ENCODE assay signal across 8 mouse cellular contexts in the genomic region with DNA sequence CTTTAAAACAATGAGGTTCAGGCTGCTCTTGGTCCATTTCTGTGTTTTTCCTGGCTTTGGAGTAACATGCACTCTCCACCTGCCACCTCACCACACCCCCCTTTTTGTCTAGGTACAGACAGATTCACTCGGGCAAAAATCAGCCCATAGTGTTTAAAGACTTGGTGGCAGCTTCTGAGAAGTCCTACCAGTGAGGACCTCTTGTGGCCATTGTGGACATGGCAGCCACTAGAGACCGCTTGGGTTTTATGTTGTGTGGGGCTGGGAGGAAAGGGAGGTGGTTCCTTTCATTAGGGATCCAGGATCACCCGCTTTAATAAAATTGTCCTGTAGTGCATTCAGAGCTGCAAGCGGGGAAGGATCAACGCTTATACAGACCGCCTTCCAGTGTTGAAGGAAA. TPM values are rescaled to one million over a fixed set of nuclear protein-coding genes. Genes with fewer than 3 reads are reported as not detected.
A peak's percentile ranks its signal among the peaks of the same experiment; 100 is the strongest.
DNase-seq lines count a peak whose midpoint lies in the region; ATAC-seq and TF ChIP-seq lines count a peak whose summit lies in the region.

No protein-coding gene starts in this region.

- WGBS in forebrain, embryonic 14.5 days = 23% methylated on average over 6 of the region's 6 CpGs
- WGBS in forebrain, embryonic 13.5 days = 34% methylated on average over 6 of the region's 6 CpGs
- WGBS in thymus, adult 2 months = 36% methylated on average over 6 of the region's 6 CpGs
- WGBS in hindbrain, embryonic 14.5 days = 27% methylated on average over 6 of the region's 6 CpGs
- WGBS in liver, adult 2 months = 33% methylated on average over 6 of the region's 6 CpGs

- ATAC-seq in forebrain, embryonic 14.5 days = no peak
- ATAC-seq in forebrain, embryonic 13.5 days = no peak
- no peak for ATAC-seq in hindbrain, embryonic 14.5 days (ENCODE audit: low FRiP score)

- no peak overlapping the region for H3K27ac ChIP-seq in forebrain, embryonic 14.5 days (ENCODE audit: low read depth, low read length)
- no peak overlapping the region for H3K27ac ChIP-seq in forebrain, embryonic 13.5 days
- no peak overlapping the region for H3K27ac ChIP-seq in thymus, adult 2 months (ENCODE audit: control insufficient read depth, insufficient read depth, low read length)
- H3K27ac ChIP-seq in hindbrain, embryonic 14.5 days = no peak overlapping the region
- H3K27ac ChIP-seq in liver, adult 2 months (replicated peaks; ENCODE audit: insufficient read depth, low read depth, low read length) = no peak overlapping the region

- no peaks in the 10 kb centered on the region for H3K79me2 ChIP-seq in liver, adult 2 months (ENCODE audit: control insufficient read depth, insufficient read depth, low read length)

- no peaks in the 10 kb centered on the region for H3K4me1 ChIP-seq in forebrain, embryonic 14.5 days (ENCODE audit: control insufficient read depth, insufficient read depth, low read length)
- H3K4me1 ChIP-seq in forebrain, embryonic 13.5 days = no peaks in the 10 kb centered on the region; the same call in 1 of the 2 replicates
- H3K4me1 ChIP-seq in thymus, adult 2 months (replicated peaks; ENCODE audit: control insufficient read depth, insufficient read depth, low read length) = no peaks in the 10 kb centered on the region
- no peaks in the 10 kb centered on the region for H3K4me1 ChIP-seq in hindbrain, embryonic 14.5 days (replicated peaks; ENCODE audit: control insufficient read depth, insufficient read depth, low read length)
- H3K4me1 ChIP-seq in liver, adult 2 months (ENCODE audit: control insufficient read depth, insufficient read depth, low read length) = no peaks in the 10 kb centered on the region

- TF ChIP-seq POLR2A in thymus, adult 2 months (IDR thresholded peaks at IDR 0.05; ENCODE audit: control insufficient read depth, extremely low read depth, insufficient read depth, low read length, poor library complexity) = no peak
- TF ChIP-seq POLR2A in liver, adult 2 months (IDR thresholded peaks at IDR 0.05; ENCODE audit: extremely low read depth, insufficient read depth, low read length) = no peak

- no peak for TF ChIP-seq CTCF in thymus, adult 2 months (IDR thresholded peaks at IDR 0.05; ENCODE audit: borderline replicate concordance, control insufficient read depth, extremely low read depth, insufficient read depth, low read length, poor library complexity)
- TF ChIP-seq CTCF in liver, adult 2 months (IDR thresholded peaks at IDR 0.05; ENCODE audit: low read depth, low read length) = peak; percentile 42; the same call in 1 of the 2 replicates

- H3K9ac ChIP-seq in forebrain, embryonic 14.5 days (ENCODE audit: low read length) = no peak overlapping the region
- H3K9ac ChIP-seq in forebrain, embryonic 13.5 days = no peak overlapping the region
- H3K9ac ChIP-seq in hindbrain, embryonic 14.5 days = no peak overlapping the region
- no peak overlapping the region for H3K9ac ChIP-seq in liver, adult 2 months (ENCODE audit: low read depth, low read length)

- H3K27me3 ChIP-seq in forebrain, embryonic 14.5 days (replicated peaks; ENCODE audit: control insufficient read depth, insufficient read depth, low read length) = no peaks in the 10 kb centered on the region
- no peaks in the 10 kb centered on the region for H3K27me3 ChIP-seq in forebrain, embryonic 13.5 days
- no peaks in the 10 kb centered on the region for H3K27me3 ChIP-seq in thymus, adult 2 months (ENCODE audit: control insufficient read depth, insufficient read depth, low read length)
- H3K27me3 ChIP-seq in hindbrain, embryonic 14.5 days (ENCODE audit: control insufficient read depth, insufficient read depth, low read length) = no peaks in the 10 kb centered on the region
- no peaks in the 10 kb centered on the region; the same call in 1 of the 2 replicates for H3K27me3 ChIP-seq in liver, adult 2 months (ENCODE audit: control insufficient read depth, insufficient read depth, low read length)
- no peaks in the 10 kb centered on the region for H3K27me3 ChIP-seq in splenic B cell, adult 2 months (ENCODE audit: control insufficient read depth, insufficient read depth, low read length, poor library complexity, severe bottlenecking)

- DNase-seq in forebrain, embryonic 14.5 days (ENCODE audit: low spot score) = peak; percentile 56
- DNase-seq in thymus, adult 2 months = peak; percentile 25
- no peak for DNase-seq in thymus, adult 18-20 months
- peak; percentile 80 for DNase-seq in embryo, embryonic 10.5 days (ENCODE audit: low spot score)
- DNase-seq in hindbrain, embryonic 14.5 days (ENCODE audit: low spot score) = peak; percentile 63
- DNase-seq in liver, adult 2 months (ENCODE audit: extremely low read depth, low read depth, low spot score) = peak; percentile 12
- peak; percentile 9 for DNase-seq in splenic B cell, adult 2 months (ENCODE audit: low read depth, low spot score)

- H3K4me2 ChIP-seq in forebrain, embryonic 14.5 days (ENCODE audit: low read length) = no peak overlapping the region
- no peak overlapping the region for H3K4me2 ChIP-seq in forebrain, embryonic 13.5 days
- no peak overlapping the region for H3K4me2 ChIP-seq in hindbrain, embryonic 14.5 days (replicated peaks)

- H3K36me3 ChIP-seq in forebrain, embryonic 14.5 days (ENCODE audit: control insufficient read depth, insufficient read depth, low read length) = no peaks in the 10 kb centered on the region
- H3K36me3 ChIP-seq in forebrain, embryonic 13.5 days (ENCODE audit: poor library complexity, severe bottlenecking) = 0 out of 2 replicates have a peak, but pooled peaks cover under 1% of the 10 kb centered on the region
- no peaks in the 10 kb centered on the region for H3K36me3 ChIP-seq in thymus, adult 2 months (ENCODE audit: control insufficient read depth, insufficient read depth, low read length)
- peaks cover 8% of the 10 kb centered on the region; the same call in 1 of the 2 replicates for H3K36me3 ChIP-seq in hindbrain, embryonic 14.5 days (replicated peaks; ENCODE audit: control insufficient read depth, insufficient read depth)
- peaks cover 2% of the 10 kb centered on the region; the same call in 1 of the 2 replicates for H3K36me3 ChIP-seq in liver, adult 2 months (ENCODE audit: control insufficient read depth, insufficient read depth, low read length)
- H3K36me3 ChIP-seq in splenic B cell, adult 2 months (ENCODE audit: control insufficient read depth, insufficient read depth, low read length, poor library complexity, severe bottlenecking) = no peaks in the 10 kb centered on the region; the same call in 1 of the 2 replicates

- H3K4me3 ChIP-seq in forebrain, embryonic 14.5 days (ENCODE audit: low read depth, low read length) = no peak overlapping the region
- no peak overlapping the region for H3K4me3 ChIP-seq in forebrain, embryonic 13.5 days
- no peak overlapping the region for H3K4me3 ChIP-seq in thymus, adult 2 months (ENCODE audit: control insufficient read depth, insufficient read depth, low read length)
- no peak overlapping the region for H3K4me3 ChIP-seq in hindbrain, embryonic 14.5 days (replicated peaks; ENCODE audit: low read length)
- H3K4me3 ChIP-seq in liver, adult 2 months (ENCODE audit: insufficient read depth, low read depth, low read length) = no peak overlapping the region

- H3K9me3 ChIP-seq in forebrain, embryonic 14.5 days (replicated peaks; ENCODE audit: control insufficient read depth, low read length) = no peaks in the 10 kb centered on the region
- H3K9me3 ChIP-seq in forebrain, embryonic 13.5 days (replicated peaks) = no peaks in the 10 kb centered on the region
- H3K9me3 ChIP-seq in hindbrain, embryonic 14.5 days (ENCODE audit: control insufficient read depth, low read length) = no peaks in the 10 kb centered on the region

RNA-seq across cellular contexts. Expression of a gene that starts 21.9 kb away (rescaled TPM):
- 5.4 and 6.5 TPM in 2 replicates for polyA plus RNA-seq in forebrain, embryonic 14.5 days (2014; fragmentation: Nextera tagmentation; extraction: Ambion mirVana)
- polyA plus RNA-seq in forebrain, embryonic 13.5 days (2015; fragmentation: Nextera tagmentation; extraction: Ambion mirVana) = 3.0 and 3.3 TPM in 2 replicates
- polyA plus RNA-seq in thymus, adult 2 months (2012; rRNA removed) = 1.5 and 1.8 TPM in 2 replicates
- 8.6 and 9.8 TPM in 2 replicates for polyA plus RNA-seq in hindbrain, embryonic 14.5 days (2014; fragmentation: Nextera tagmentation; extraction: Ambion mirVana)
- total RNA-seq in liver, adult 2 months (2014; rRNA removed) = 1.8 and 1.9 TPM in 2 replicates
- polyA plus RNA-seq in liver, adult 2 months (2012; rRNA removed) = 1.2 and 1.6 TPM in 2 replicates

RNA-seq across cellular contexts. Expression of a gene that starts 36.8 kb away (rescaled TPM):
- polyA plus RNA-seq in forebrain, embryonic 14.5 days (2014; fragmentation: Nextera tagmentation; extraction: Ambion mirVana) = not detected in 2 replicates
- 0.08 and 0.09 TPM in 2 replicates for polyA plus RNA-seq in forebrain, embryonic 13.5 days (2015; fragmentation: Nextera tagmentation; extraction: Ambion mirVana)
- polyA plus RNA-seq in thymus, adult 2 months (2012; rRNA removed) = 0.79 and 3.4 TPM in 2 replicates
- polyA plus RNA-seq in hindbrain, embryonic 14.5 days (2014; fragmentation: Nextera tagmentation; extraction: Ambion mirVana) = 0.09 TPM in 1 of 2 replicates, not detected in the other
- total RNA-seq in liver, adult 2 months (2014; rRNA removed) = 0.28 TPM in 1 of 2 replicates, not detected in the other
- polyA plus RNA-seq in liver, adult 2 months (2012; rRNA removed) = not detected in 2 replicates

Comparison
In these comparisons a context has a peak if more than half of its experiments do, and no peak if none do; other contexts are left out.
1. DNase-seq: peak in forebrain, embryonic 14.5 days (single experiment), thymus, adult 2 months (single experiment), embryo, embryonic 10.5 days (single experiment), hindbrain, embryonic 14.5 days (single experiment), liver, adult 2 months (single experiment) and splenic B cell, adult 2 months (single experiment); none in thymus, adult 18-20 months (0 of 2).